Comparison of ENCODE assay signal across 1 mouse cellular context in genomic region chr7:45090251-45090977, GRCm38 (mm10).
TF ChIP-seq lines count a peak whose summit lies in the region.

No protein-coding gene starts in this region.

TF ChIP-seq in CH12.LX, 34 proteins besides CTCF, POLR2A, EP300 and RAD21:
- TF ChIP-seq JUND (conservative IDR thresholded peaks at IDR 0.05; ENCODE audit: low read depth, low read length) = no peak
- TF ChIP-seq USF1 (IDR thresholded peaks at IDR 0.05; ENCODE audit: low read depth, low read length) = no peak
- no peak for TF ChIP-seq IRF4 (IDR thresholded peaks at IDR 0.05; ENCODE audit: low read depth, low read length)
- TF ChIP-seq TBP (conservative IDR thresholded peaks at IDR 0.05; ENCODE audit: low read depth, low read length) = no peak
- TF ChIP-seq CHD2 (IDR thresholded peaks at IDR 0.05; ENCODE audit: low read length) = no peak
- TF ChIP-seq ZKSCAN1 (IDR thresholded peaks at IDR 0.05; ENCODE audit: borderline replicate concordance, low read depth, low read length) = no peak
- no peak for TF ChIP-seq ZC3H11A (IDR thresholded peaks at IDR 0.05; ENCODE audit: low read depth, low read length)
- no peak for TF ChIP-seq ETS1 (conservative IDR thresholded peaks at IDR 0.05; ENCODE audit: low read depth, low read length)
- no peak for TF ChIP-seq USF2 (conservative IDR thresholded peaks at IDR 0.05; ENCODE audit: low read depth, low read length)
- no peak for TF ChIP-seq MAZ (IDR thresholded peaks at IDR 0.05; ENCODE audit: low read depth, low read length)
